14 mouse cellular contexts compared by ENCODE assay signal in the genomic region with DNA sequence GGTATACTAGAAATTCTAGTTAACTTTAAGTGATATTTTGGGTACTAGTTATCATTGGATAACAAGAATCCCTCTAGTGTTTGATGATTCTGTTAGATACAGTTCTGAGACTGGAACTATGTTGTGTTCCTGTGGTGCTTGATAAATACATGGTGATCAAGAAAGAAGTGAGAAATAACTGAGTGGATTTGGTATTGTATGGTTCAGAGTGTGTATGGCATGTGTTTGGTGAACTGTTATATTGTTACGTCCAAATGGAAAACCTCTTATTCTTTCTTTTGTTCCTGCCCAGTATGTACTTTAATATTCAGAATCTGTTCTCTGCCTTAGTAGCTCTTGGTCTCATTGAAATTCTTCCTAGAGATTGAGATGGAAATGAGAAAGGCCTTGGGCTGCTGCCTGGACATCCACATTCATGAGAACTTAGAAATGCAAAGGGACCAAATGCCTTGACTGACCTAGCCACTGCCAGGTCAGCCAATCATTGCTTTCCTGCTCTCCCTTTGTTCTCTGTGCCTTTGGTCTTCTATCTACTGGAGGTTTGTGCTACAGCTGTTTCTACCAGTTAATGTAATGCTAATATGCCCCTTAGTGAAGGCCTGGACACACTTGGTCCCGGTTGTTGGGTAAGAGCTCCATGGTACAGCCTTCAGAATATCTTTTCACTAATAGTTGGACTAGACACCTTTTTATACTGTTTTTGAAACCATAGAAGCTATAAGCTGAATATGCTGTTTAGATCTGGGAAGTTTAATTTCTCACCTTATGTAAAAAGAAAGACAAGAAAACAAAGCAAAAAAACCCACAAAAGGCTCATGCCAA. TPM values are rescaled to one million over a fixed set of nuclear protein-coding genes. Genes with fewer than 3 reads are reported as not detected.
DNase-seq lines count a peak whose midpoint lies in the region; ATAC-seq lines count a peak whose summit lies in the region.
"Had no signal": no experiment of that assay in that cellular context is flagged by ENCODE, and none has a peak within 500 bp of the region (broad histone marks: within the 10 kb centered on the region; RNA-seq: fewer than 3 reads in every experiment).

No protein-coding gene starts in this region.

- peak overlapping the region; percentile 71 for H3K27ac ChIP-seq in hindbrain, embryonic 12.5 days
- peak overlapping the region; percentile 16 for H3K27ac ChIP-seq in midbrain, embryonic 15.5 days
- no peak overlapping the region for H3K27ac ChIP-seq in intestine, embryonic 16.5 days (ENCODE audit: low read length)
- H3K27ac ChIP-seq: embryonic facial prominence, embryonic 13.5 days; liver, embryonic 12.5 days had no signal

- no peaks in the 10 kb centered on the region for H3K9me3 ChIP-seq in hindbrain, embryonic 12.5 days (replicated peaks)
- H3K9me3 ChIP-seq in midbrain, embryonic 15.5 days = no peaks in the 10 kb centered on the region
- H3K9me3 ChIP-seq in intestine, embryonic 16.5 days (ENCODE audit: control insufficient read depth, low read length) = no peaks in the 10 kb centered on the region
- H3K9me3 ChIP-seq: embryonic facial prominence, embryonic 13.5 days; liver, embryonic 12.5 days had no signal

- H3K36me3 ChIP-seq in hindbrain, embryonic 12.5 days = no peaks in the 10 kb centered on the region
- no peaks in the 10 kb centered on the region for H3K36me3 ChIP-seq in midbrain, embryonic 15.5 days (replicated peaks)
- no peaks in the 10 kb centered on the region for H3K36me3 ChIP-seq in intestine, embryonic 16.5 days (ENCODE audit: control insufficient read depth, insufficient read depth, low read length)
- H3K36me3 ChIP-seq: embryonic facial prominence, embryonic 13.5 days; liver, embryonic 12.5 days had no signal

- H3K4me2 ChIP-seq in hindbrain, embryonic 12.5 days (replicated peaks) = no peak overlapping the region
- no peak overlapping the region for H3K4me2 ChIP-seq in midbrain, embryonic 15.5 days
- no peak overlapping the region for H3K4me2 ChIP-seq in intestine, embryonic 16.5 days (ENCODE audit: low read depth, low read length)
- H3K4me2 ChIP-seq: embryonic facial prominence, embryonic 13.5 days; liver, embryonic 12.5 days had no signal

- peaks cover 13% of the 10 kb centered on the region for H3K4me1 ChIP-seq in hindbrain, embryonic 12.5 days
- H3K4me1 ChIP-seq in midbrain, embryonic 15.5 days = peaks cover 12% of the 10 kb centered on the region
- H3K4me1 ChIP-seq in intestine, embryonic 16.5 days (ENCODE audit: control insufficient read depth, insufficient read depth, low read length) = no peaks in the 10 kb centered on the region
- H3K4me1 ChIP-seq: embryonic facial prominence, embryonic 13.5 days; liver, embryonic 12.5 days had no signal

- H3K27me3 ChIP-seq in hindbrain, embryonic 12.5 days = no peaks in the 10 kb centered on the region
- H3K27me3 ChIP-seq in midbrain, embryonic 15.5 days (replicated peaks) = no peaks in the 10 kb centered on the region
- H3K27me3 ChIP-seq in intestine, embryonic 16.5 days (replicated peaks; ENCODE audit: control insufficient read depth, insufficient read depth, low read length) = no peaks in the 10 kb centered on the region
- H3K27me3 ChIP-seq: embryonic facial prominence, embryonic 13.5 days; liver, embryonic 12.5 days had no signal

- H3K4me3 ChIP-seq in hindbrain, embryonic 12.5 days = no peak overlapping the region
- no peak overlapping the region for H3K4me3 ChIP-seq in midbrain, embryonic 15.5 days
- H3K4me3 ChIP-seq in intestine, embryonic 16.5 days (ENCODE audit: low read length) = no peak overlapping the region
- H3K4me3 ChIP-seq: embryonic facial prominence, embryonic 13.5 days; liver, embryonic 12.5 days had no signal

- no peak overlapping the region for H3K9ac ChIP-seq in hindbrain, embryonic 12.5 days
- H3K9ac ChIP-seq in midbrain, embryonic 15.5 days = no peak overlapping the region
- no peak overlapping the region for H3K9ac ChIP-seq in intestine, embryonic 16.5 days (ENCODE audit: low read depth, low read length)
- H3K9ac ChIP-seq: embryonic facial prominence, embryonic 13.5 days; liver, embryonic 12.5 days had no signal

- 17% methylated on average over 2 of the region's 2 CpGs for WGBS in hindbrain, embryonic 12.5 days
- 18% methylated on average over 2 of the region's 2 CpGs for WGBS in midbrain, embryonic 15.5 days
- WGBS in intestine, embryonic 16.5 days = 68% methylated on average over 2 of the region's 2 CpGs

- peak; percentile 25 for DNase-seq in Muller cell, postnatal 12 days (ENCODE audit: inconsistent ontology term)
- DNase-seq in embryo, embryonic 11 days = peak; percentile 70
- no peak for DNase-seq in cerebellum, adult 9-10 months
- DNase-seq in heart, postnatal 10 days = no peak
- DNase-seq: cerebellum, adult 2 months; heart, adult 11 months; kidney, adult 2 months; lung, postnatal 14 days had no signal

- intact Hi-C loops in heart, postnatal 10 days (cut with DNase I) = no loop called here

- peak; percentile 81 for ATAC-seq in hindbrain, embryonic 12.5 days (ENCODE audit: low FRiP score)
- peak; percentile 87 for ATAC-seq in midbrain, embryonic 15.5 days (replicated peaks)
- no peak for ATAC-seq in CD4-positive, CD25-positive, alpha-beta regulatory T cell, adult 4 months
- ATAC-seq in intestine, embryonic 16.5 days = no peak
- ATAC-seq: liver, embryonic 12.5 days had no signal

RNA-seq across cellular contexts. Expression of a gene that starts 16.1 kb away (rescaled TPM):
- 110 and 111 TPM in 2 replicates for polyA plus RNA-seq in hindbrain, embryonic 12.5 days (2016; fragmentation: Nextera tagmentation; extraction: Ambion mirVana)
- 147 and 156 TPM in 2 replicates for polyA plus RNA-seq in midbrain, embryonic 15.5 days (2015; fragmentation: Nextera tagmentation; extraction: Ambion mirVana)
- polyA plus RNA-seq in CD4-positive, CD25-positive, alpha-beta regulatory T cell, adult 4 months (2017; shearing (Covaris generic)) = 1 to 10 TPM; 4.7 to 5.8 TPM
- polyA plus RNA-seq in intestine, embryonic 16.5 days (2015; fragmentation: Nextera tagmentation; extraction: Ambion mirVana) = 35.8 and 36.3 TPM in 2 replicates
- 1 to 10 TPM in 1 of 2 experiments, under 1 TPM in 1; 0.72 to 1.8 TPM for total RNA-seq in heart, postnatal 10 days (2021)

Comparison
In these comparisons a context has a peak if more than half of its experiments do, and no peak if none do; other contexts are left out.
1. DNase-seq: peak in Muller cell, postnatal 12 days (single experiment) and embryo, embryonic 11 days (single experiment); none in cerebellum, adult 9-10 months (single experiment) and heart, postnatal 10 days (0 of 2).
2. ATAC-seq: peak in hindbrain, embryonic 12.5 days (single experiment) and midbrain, embryonic 15.5 days (single experiment); none in CD4-positive, CD25-positive, alpha-beta regulatory T cell, adult 4 months (single experiment) and intestine, embryonic 16.5 days (single experiment).